Mouse (Mus musculus) erythroblast, embryonic 14.5 days (primary cell): Measurements from ENCODE around the gene Iqck.

Source experiments
- GATA1 ChIP-seq: IDR thresholded peaks from 2 replicates; pipeline ENCODE4 v1.6.1; 2012; ENCODE audit warnings: low read length, inconsistent platforms, mixed read lengths
- TAL1 ChIP-seq: IDR thresholded peaks from 3 replicates; pipeline ENCODE4 v1.6.1; 2012; ENCODE audit warnings: low read length, inconsistent platforms, mixed read lengths

GRCm38 (mm10) chr7:118995007-118995406 is 139.5 kb downstream of the Iqck start, which contains the start of gene Gprc5b:
- TF ChIP-seq TAL1 (no peak), GATA1 (no peak)
